Mouse (Mus musculus) erythroblast, embryonic 14.5 days (primary cell): ENCODE results near the gene D330020A13Rik. TPM values are rescaled to one million over a fixed set of nuclear protein-coding genes. Genes with fewer than 3 reads are reported as not detected.
"Not testable (repeated sequence)": the region's sequence is repeated elsewhere in the genome, so short reads cannot be mapped to it uniquely, and the experiment has no call there.

Source experiments
- H3K27me3 ChIP-seq: 2 replicates; pipeline ENCODE4 v1.6.1; 2012; ENCODE audit warnings: inconsistent platforms; ENCODE audit not compliant: control insufficient read depth
- H3K36me3 ChIP-seq: 2 replicates; pipeline ENCODE4 v1.6.1; 2012; ENCODE audit warnings: mild to moderate bottlenecking, inconsistent platforms; ENCODE audit not compliant: control insufficient read depth
- H3K4me1 ChIP-seq: 2 replicates; pipeline ENCODE4 v1.6.1; 2012; ENCODE audit warnings: inconsistent platforms; ENCODE audit not compliant: control insufficient read depth
- H3K4me3 ChIP-seq: replicated peaks from 2 replicates; pipeline ENCODE3; 2012; ENCODE audit warnings: moderate library complexity, mild to moderate bottlenecking, inconsistent platforms
- H3K9me3 ChIP-seq: 2 replicates; pipeline ENCODE4 v1.6.1; 2012; ENCODE audit warnings: low read length, inconsistent platforms, mixed read lengths; ENCODE audit not compliant: control insufficient read depth
- GATA1 ChIP-seq: IDR thresholded peaks from 2 replicates; pipeline ENCODE4 v1.6.1; 2012; ENCODE audit warnings: low read length, inconsistent platforms, mixed read lengths
- TAL1 ChIP-seq: IDR thresholded peaks from 3 replicates; pipeline ENCODE4 v1.6.1; 2012; ENCODE audit warnings: low read length, inconsistent platforms, mixed read lengths
- polyA plus RNA-seq: library from polyadenylated mRNA; stranded (reverse); fragments of >175 nt; gene quantifications from 2 replicates; pipeline ENCODE4 v1.2.3, GENCODE M21; 2012

D330020A13Rik gene
- polyA plus RNA-seq, 1 experiment: not detected

GRCm38 (mm10) chr6:120289430-120289829 lies 4.7 kb upstream of the D330020A13Rik start:
- TF ChIP-seq TAL1 (no peak), GATA1 (no peak)
- H3K4me1 ChIP-seq: peaks cover 5% of the 10 kb centered on the region
- peaks cover 51% of the 10 kb centered on the region for H3K27me3 ChIP-seq
- no peak overlapping the region for H3K4me3 ChIP-seq
- no peaks in the 10 kb centered on the region; the same call in 1 of the 2 replicates for H3K9me3 ChIP-seq
- no peaks in the 10 kb centered on the region for H3K36me3 ChIP-seq

GRCm38 (mm10) chr6:120291396-120292009 lies 2.7 kb upstream of the D330020A13Rik start:
- Histone ChIP-seq H3K4me1 (peaks cover 8% of the 10 kb centered on the region), H3K4me3 (no peak overlapping the region), H3K27me3 (peaks cover 71% of the 10 kb centered on the region), H3K9me3 (no peaks in the 10 kb centered on the region; the same call in 1 of the 2 replicates), H3K36me3 (no peaks in the 10 kb centered on the region)
- TF ChIP-seq GATA1 (no peak), TAL1 (no peak)

GRCm38 (mm10) chr6:120294785-120295133 lies 595 bp downstream of the D330020A13Rik start:
- H3K4me1 ChIP-seq: peaks cover 8% of the 10 kb centered on the region
- TF ChIP-seq TAL1: no peak
- no peak for TF ChIP-seq GATA1
- peaks cover 67% of the 10 kb centered on the region for H3K27me3 ChIP-seq
- H3K36me3 ChIP-seq: no peaks in the 10 kb centered on the region
- peak overlapping the region; percentile 45 for H3K4me3 ChIP-seq
- H3K9me3 ChIP-seq: no peaks in the 10 kb centered on the region; the same call in 1 of the 2 replicates

GRCm38 (mm10) chr6:120296589-120296988 lies 2.4 kb downstream of the D330020A13Rik start:
- H3K27me3 ChIP-seq: peaks cover 65% of the 10 kb centered on the region
- not testable (repeated sequence) for H3K36me3 ChIP-seq, H3K9me3 ChIP-seq, H3K4me3 ChIP-seq, H3K4me1 ChIP-seq

- Histone ChIP-seq H3K36me3 (no peaks in the 10 kb centered on the region), H3K27me3 (peaks cover 38% of the 10 kb centered on the region), H3K4me1 (no peaks in the 10 kb centered on the region), H3K4me3 (no peak overlapping the region), H3K9me3 (no peaks in the 10 kb centered on the region)
- no peak for TF ChIP-seq GATA1
- TF ChIP-seq TAL1: no peak
These were observed 7.0 kb downstream of the D330020A13Rik start for GRCm38 (mm10) chr6:120301137-120301536.

- TF ChIP-seq GATA1 (no peak), TAL1 (no peak)
- Histone ChIP-seq H3K9me3 (no peaks in the 10 kb centered on the region), H3K4me3 (no peak overlapping the region), H3K36me3 (no peaks in the 10 kb centered on the region), H3K27me3 (peaks cover 34% of the 10 kb centered on the region), H3K4me1 (no peaks in the 10 kb centered on the region)
These were observed 8.7 kb downstream of the D330020A13Rik start for GRCm38 (mm10) chr6:120302755-120303316.

- H3K4me1 ChIP-seq: no peaks in the 10 kb centered on the region
- no peaks in the 10 kb centered on the region for H3K36me3 ChIP-seq
- TF ChIP-seq TAL1: no peak
- no peak for TF ChIP-seq GATA1
- H3K9me3 ChIP-seq: no peaks in the 10 kb centered on the region
- H3K27me3 ChIP-seq: peaks cover 13% of the 10 kb centered on the region
- no peak overlapping the region for H3K4me3 ChIP-seq
These were observed 12.9 kb downstream of the D330020A13Rik start for GRCm38 (mm10) chr6:120306859-120307594.

GRCm38 (mm10) chr6:120309338-120309737 lies 15.2 kb downstream of the D330020A13Rik start:
- Histone ChIP-seq H3K4me3 (no peak overlapping the region), H3K9me3 (no peaks in the 10 kb centered on the region), H3K27me3 (no peaks in the 10 kb centered on the region; the same call in 1 of the 2 replicates), H3K4me1 (no peaks in the 10 kb centered on the region), H3K36me3 (no peaks in the 10 kb centered on the region)
- TF ChIP-seq GATA1: no peak
- no peak for TF ChIP-seq TAL1

GRCm38 (mm10) chr6:120309787-120310186 lies 15.6 kb downstream of the D330020A13Rik start:
- H3K27me3 ChIP-seq: no peaks in the 10 kb centered on the region; the same call in 1 of the 2 replicates
- H3K36me3 ChIP-seq: no peaks in the 10 kb centered on the region
- no peak for TF ChIP-seq TAL1
- TF ChIP-seq GATA1: no peak
- no peak overlapping the region for H3K4me3 ChIP-seq
- H3K4me1 ChIP-seq: no peaks in the 10 kb centered on the region
- no peaks in the 10 kb centered on the region for H3K9me3 ChIP-seq
